Mouse (Mus musculus) monocyte, adult 59 days (primary cell): Measurements from ENCODE around the gene Ppp2r3a. TPM values are rescaled to one million over a fixed set of nuclear protein-coding genes. Genes with fewer than 3 reads are reported as not detected.

Experiments used
- total RNA-seq, 2 experiments: library from RNA; stranded (reverse); gene quantifications; one replicate each; pipeline ENCODE4 v1.2.4; 2023

The Ppp2r3a gene
- total RNA-seq = 1 to 10 TPM; 4.5 to 6.1 TPM

DNA sequence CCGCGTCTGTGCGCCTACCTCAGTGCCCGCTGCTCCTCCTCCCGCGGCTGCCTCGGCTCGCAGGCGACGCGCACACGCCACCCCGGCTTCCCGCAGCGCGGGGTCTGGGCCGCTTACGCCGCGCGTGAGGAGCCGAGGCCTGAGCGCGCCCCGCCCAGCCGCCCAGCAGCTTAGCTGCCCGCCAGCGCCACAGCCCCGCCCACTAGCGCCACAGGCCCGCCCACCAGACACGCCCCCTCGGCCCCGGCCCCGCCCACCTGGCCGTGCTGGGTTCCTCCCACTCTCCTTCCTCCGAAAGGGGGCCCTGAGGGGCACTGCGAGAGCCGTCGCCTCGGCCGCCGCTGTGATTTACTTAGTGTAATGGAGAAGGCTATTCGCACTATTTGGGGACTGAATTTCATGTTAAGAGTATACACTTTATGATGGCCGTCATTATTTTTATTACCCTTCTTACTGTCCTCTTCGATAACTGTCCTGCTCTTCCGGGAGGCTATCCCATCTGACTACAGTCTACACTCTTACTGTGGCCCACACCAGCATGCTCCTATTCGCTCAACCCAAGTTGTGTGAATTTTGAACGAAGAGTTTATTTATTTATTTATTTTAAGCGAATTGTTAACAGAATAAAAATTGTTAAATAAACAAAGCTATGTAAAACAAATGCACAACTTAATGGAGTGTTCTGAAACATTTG lies at the start of gene Ppp2r3a:
Gene Ppp2r3a, minus strand, starts transcription at position 152 of the 694 bp plus-strand sequence.

DNA sequence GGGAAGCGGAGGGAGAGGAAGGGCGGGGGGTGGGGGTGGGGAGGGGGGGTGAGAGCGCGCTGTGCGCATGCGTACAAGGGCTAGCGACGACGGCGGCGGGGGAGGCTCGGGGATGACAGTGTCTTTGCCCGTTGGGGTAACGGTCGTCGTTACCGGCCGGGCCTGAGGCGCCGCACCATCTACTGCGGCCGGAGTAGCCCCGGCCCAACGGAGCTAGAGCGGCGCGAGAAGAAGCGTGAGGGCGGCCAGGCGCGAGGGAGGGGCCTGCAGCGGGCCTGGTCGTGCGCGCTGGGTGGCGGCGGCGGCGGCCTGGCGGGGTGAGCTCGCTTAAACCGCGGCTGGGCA lies 177.6 kb downstream of the Ppp2r3a start, which contains the start of gene Msl2:
Gene Msl2, plus strand, starts transcription at position 115 of the 345 bp plus-strand sequence.

Other genes starting within 250 kb of the Ppp2r3a start
- gene Pccb, start 216.9 kb downstream of the Ppp2r3a start, total RNA-seq = 10 to 100 TPM; 13.3 to 17.1 TPM
- 100 to 1,000 TPM; 104 to 105 TPM for gene Msl2, start 177.7 kb downstream of the Ppp2r3a start, total RNA-seq